Mouse (Mus musculus): Measurements from ENCODE around the gene Smad6.
A peak's percentile ranks its signal among the peaks of the same experiment; 100 is the strongest.

DNA sequence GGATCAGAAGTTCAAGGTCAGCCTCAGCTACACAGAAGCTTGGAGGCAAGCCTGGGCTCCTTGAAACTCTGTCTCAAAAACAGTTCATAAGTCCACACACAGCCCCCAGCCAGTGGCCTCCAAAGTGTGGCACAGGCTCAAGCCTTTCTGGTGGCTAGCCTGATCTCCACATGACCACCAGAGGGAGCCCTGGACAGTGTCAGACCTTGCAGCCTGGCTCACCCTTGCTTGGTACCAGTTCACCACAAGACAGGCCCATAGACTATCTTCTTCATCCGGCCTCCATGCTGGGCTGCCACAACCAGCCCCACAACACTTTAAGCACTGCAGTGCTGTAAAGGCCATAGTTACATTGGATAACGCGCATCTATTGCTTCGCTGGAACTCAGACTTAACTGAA lies 103.6 kb downstream of the Smad6 start:
- TF ChIP-seq CTCF (IDR thresholded peaks at IDR 0.05; ENCODE audit: low read depth, low read length) (peak; percentile 93), POLR2A (IDR thresholded peaks at IDR 0.05; ENCODE audit: insufficient read depth, low read length) (no peak)
